Mouse (Mus musculus) retina, embryonic 14.5 days (tissue): ENCODE measurements at regions not wholly inside any gene's neighbourhood (a gene's known extent, or its start where the extent isn't known, plus 50 kb on each side); places are given as distances from the start of the nearest gene placed in this dataset.

Source experiments
- DNase-seq: peaks from one replicate; pipeline ENCODE4 v3.0.0-alpha.2; 2015; ENCODE audit warnings: low spot score

- DNase-seq: peak; percentile 69
These were observed 218.6 kb downstream of the Sox2 start for GRCm38 (mm10) chr3:34868698-34869409.

DNA sequence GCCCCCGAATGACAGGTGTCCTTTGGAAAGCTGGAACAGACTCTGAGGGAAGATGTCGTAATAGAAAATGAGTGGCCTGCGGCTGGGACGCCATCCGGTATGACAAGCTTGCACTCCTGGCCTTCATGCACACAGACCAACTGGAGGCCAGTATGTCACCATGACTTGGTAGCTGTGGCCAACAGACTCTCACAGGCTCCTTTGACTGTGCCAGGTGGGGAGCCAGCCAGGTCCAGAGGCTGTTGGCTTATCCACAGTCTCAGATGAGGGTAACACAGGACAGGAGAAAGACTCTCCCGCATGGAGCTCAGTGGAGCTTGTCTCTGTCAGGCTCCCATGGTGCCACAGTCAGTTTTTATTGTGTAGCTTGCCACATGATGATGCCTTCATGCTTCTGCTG, 219.7 kb downstream of the Sox2 start:
- DNase-seq: no peak

- DNase-seq: no peak
These were observed 234.9 kb downstream of the Sox2 start for GRCm38 (mm10) chr3:34885137-34885536.

GRCm38 (mm10) chr3:34893381-34893780, 243.2 kb downstream of the Sox2 start:
- no peak for DNase-seq

DNA sequence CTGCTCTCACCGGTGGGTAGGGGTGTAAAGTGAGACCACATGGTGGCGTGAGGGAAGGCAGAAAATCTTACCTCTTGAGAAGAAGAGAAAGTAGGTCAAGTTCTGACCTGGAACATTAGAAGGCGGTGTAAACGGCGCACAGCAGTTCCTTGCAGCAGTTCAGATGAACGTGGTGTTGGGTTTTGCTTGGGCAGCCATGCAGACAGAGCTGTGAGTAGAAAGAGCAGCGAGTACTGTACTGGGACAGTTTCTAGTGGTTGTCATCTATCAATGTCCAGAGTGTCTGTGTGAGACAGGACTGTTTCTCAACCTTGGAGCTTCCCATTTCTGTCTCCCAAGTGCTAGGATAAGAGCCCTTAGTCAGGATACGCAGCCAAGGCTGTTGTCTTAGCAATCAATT, 252.9 kb downstream of the Sox2 start:
- DNase-seq: no peak

GRCm38 (mm10) chr3:34908489-34908888, 258.3 kb downstream of the Sox2 start:
- no peak for DNase-seq

DNA sequence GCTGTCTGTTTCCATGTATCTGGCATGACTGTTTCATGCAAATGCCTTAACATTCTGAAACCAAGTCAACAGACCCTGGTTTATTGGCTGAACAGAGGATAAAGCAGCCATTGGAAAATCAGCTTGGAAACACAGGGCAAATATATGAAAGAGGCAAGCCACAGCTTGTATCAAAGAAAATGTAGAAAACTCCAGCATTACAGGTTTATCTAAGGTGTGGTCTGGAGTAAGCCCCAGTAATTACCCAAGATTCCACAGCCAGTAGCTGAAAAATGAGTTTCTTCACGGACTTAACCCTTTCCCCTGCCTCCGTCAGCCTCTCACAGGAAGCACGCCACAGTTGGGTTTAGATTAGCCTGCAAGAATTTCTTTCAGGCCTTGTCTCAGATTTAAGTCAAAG, 259.1 kb downstream of the Sox2 start:
- DNase-seq: no peak

- DNase-seq: no peak
These were observed 268.2 kb downstream of the Sox2 start for GRCm38 (mm10) chr3:34918326-34918932.

- no peak for DNase-seq
These were observed 270.3 kb downstream of the Sox2 start for GRCm38 (mm10) chr3:34920497-34920896.

DNA sequence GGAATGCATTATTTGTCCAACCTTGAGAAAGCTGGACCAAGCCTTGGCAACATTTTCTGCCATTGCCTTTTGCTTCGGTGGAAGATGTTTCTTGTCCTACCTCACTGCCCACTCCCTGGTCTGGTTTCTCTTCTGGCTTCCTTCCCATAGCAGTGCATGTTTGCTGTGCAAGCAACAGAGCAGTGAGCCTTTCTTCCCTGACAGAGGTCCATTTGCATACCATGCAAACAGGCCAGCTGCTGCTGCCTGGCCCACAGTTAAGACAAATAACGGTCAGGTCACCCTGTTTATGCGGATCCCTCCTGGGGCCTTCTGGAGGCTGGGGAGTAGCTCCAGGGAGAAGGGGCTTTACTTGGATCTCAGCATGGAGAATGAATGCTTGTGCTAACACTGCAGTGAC, 299.7 kb downstream of the Sox2 start:
- no peak for DNase-seq

DNA sequence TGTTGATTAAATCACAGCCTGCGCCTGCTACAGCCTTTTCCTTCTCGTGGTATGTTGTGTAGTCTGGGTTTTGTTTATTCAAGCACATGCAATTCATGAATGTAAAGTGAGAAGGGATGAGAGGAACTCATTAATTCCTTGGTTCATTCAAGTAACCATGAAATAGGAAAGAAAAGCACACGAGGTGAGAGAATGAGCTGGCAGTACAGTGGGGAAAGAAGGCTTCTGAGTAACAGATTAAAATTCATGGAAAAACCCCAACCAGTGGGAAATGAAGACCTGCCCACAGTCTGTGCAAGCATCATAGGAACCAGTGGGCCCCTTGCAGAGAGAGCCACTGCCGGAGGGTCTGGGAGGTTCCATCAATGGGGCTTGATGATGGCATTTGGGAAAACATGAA, 306.0 kb downstream of the Sox2 start:
- no peak for DNase-seq

DNA sequence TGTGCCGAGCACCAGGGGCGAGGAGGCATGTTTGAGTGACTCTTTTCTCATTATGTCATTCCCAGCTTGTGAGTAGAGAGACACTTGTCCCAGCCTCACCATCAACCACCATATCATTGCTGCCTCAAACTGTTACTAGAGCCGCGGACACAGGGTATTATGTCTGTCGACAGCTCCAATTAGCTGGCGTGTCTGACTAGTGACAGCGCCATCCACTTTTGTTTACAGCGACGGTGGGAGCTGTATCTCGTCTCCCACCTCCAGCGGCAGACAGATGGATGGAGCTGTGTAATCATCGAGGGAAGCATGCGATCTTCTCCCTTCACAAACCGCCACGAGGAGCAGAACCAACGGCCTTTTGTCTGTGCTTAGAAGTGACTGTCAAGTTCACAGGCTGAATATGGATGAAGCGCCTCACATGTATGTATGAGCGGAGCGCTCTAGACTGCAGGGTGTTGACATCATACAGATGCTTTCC, 308.9 kb downstream of the Sox2 start:
- peak; percentile 62 for DNase-seq

DNA sequence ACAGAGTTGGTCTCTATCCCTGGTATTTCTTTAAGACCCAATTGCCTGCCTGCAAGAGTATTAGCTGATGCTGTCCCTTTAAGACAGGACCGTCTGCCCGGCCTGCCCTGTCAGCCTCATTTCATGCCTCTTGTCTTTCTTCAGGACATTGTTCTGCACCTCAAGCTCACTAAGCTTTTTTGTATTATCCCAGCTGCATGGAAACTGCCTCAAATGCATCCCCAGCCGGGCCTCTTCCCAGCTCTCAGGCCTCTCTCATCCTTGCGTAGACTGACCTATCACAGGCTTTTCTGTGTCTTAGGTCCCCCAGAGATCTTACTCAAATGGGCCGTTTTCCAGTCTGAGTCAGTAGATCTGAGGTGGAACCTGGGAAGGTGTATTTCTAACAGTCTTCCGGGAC, 316.2 kb downstream of the Sox2 start:
- peak; percentile 39 for DNase-seq

DNA sequence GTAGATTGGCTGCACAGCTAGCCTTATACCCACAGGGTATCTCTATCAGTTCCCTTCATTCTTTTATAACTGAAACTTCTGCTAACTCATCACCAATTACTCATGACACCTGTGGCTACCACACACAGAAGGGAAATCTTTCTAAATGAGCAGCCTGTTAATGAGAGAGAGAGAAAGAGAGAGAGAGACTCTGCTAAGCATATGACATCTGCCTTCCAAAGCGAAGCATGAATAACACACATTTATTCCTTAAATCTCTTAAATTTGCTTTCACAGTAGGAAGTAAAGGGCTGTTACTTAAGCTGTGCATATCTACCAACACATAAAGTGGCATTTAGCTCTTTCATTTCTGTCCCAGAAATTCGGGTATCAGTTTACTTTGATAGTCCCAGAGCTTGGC, 317.7 kb downstream of the Sox2 start:
- no peak for DNase-seq

DNA sequence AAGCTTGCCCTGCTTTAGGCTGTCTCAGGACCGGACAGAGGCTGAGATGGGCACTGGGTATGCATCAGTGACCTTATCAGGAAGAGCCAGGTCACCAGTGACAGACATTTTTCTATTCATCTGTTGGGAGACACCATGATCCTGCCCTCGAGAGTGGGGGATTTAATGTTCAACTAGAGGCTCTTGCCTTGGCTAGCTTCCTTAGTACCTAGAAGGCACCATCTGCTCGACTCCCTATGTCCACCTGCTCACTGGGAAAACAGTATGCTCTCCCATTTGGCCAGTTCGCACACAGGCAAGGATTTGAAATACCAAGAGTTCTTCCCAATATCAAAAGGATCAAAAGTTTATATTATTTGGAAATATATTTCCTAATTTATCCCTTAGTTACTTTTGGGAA, 321.3 kb downstream of the Sox2 start:
- no peak for DNase-seq

DNA sequence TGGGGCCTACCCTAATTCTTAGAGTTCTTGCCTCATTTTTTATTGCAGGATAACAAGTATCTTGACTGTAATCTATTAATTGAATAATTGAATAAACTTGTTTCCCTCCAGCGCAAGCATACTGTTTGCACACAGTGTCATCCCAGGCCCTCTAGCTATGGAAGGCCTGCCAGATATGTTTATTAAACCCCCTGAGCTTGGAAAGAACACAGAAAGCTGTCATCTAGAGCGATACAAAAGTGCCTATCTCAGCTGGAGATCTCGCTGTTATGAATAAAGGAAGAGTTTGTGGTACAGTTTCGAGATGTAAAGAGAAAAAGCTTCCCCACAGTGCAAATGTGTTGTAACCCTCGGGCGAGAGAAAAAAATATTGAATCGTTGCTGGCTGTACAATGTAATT, 324.2 kb downstream of the Sox2 start:
- DNase-seq: no peak
